Mouse (Mus musculus) gastrocnemius, postnatal 36 days (tissue): ENCODE data around the gene F11r. TPM values are rescaled to one million over a fixed set of nuclear protein-coding genes. Genes with fewer than 3 reads are reported as not detected.

ENCODE experiments used
- DNase-seq, 2 experiments: peaks; one replicate each; pipeline ENCODE4 v3.0.0; 2022
- intact Hi-C: fragments of 180-260 bp; cut with DNase I; formaldehyde crosslinking; loops from one replicate; pipeline ENCODE4 v1.15.1; 2025
- long read RNA-seq, 2 experiments: library from polyadenylated mRNA; stranded (forward); transcript quantifications; one replicate each; pipeline ENCODE4 v2.0.0; 2021
- total RNA-seq, 2 experiments: library from RNA; stranded (reverse); gene quantifications; 2 replicates each; pipeline ENCODE4 v1.2.3; 2021

Gene F11r
- 1 to 10 TPM; 4.9 to 5.4 TPM for total RNA-seq
- long read RNA-seq, experiment 1, partial matches to known transcripts = 0 of 5 reads
- long read RNA-seq, experiment 1, other reads (novel, unspliced or antisense) = 5 of 5 reads
- long read RNA-seq, experiment 2, partial matches to known transcripts = 0 of 3 reads
- long read RNA-seq, experiment 2, other reads (novel, unspliced or antisense) = 3 of 3 reads

DNA sequence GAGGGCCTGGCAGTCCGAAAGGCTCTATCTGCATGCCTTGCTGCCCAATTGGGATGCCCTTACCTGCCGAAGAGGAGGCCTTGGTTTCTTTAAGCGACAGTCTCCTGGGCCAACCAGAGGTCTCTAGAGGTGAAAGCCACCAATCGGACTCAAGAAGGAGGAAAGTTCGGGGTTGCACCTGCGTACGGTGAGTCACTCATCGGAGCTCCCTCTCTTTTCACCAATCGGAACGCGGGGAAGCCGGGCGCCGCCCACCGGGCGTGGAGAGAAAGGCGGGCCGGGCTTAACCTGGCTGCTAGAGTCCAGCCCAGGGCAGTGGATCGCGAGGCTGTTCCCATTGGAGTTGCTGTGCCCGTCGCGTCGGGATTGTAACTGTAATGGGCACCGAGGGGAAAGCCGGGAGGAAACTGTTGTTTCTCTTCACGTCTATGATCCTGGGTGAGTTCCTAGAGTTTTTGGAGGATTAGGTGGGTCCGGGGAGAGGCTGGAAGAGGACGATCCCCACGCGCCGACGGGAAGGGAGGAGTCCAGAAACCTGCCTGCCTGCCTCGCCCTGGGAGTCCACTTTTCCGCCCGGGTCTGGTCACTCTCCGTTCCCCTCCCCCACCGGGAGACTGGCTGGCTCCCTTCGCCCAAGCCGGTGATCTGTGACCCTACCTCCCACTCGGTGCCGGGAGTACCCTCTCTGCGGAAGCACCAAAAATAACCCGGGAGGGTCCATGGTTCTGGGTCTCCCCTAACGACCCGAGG lies at the start of gene F11r:
Gene F11r, plus strand, starts transcription at position 272 of the 750 bp plus-strand sequence.
- DNase-seq = peak; percentile 40 to 49
- intact Hi-C loops = no loop called here

DNA sequence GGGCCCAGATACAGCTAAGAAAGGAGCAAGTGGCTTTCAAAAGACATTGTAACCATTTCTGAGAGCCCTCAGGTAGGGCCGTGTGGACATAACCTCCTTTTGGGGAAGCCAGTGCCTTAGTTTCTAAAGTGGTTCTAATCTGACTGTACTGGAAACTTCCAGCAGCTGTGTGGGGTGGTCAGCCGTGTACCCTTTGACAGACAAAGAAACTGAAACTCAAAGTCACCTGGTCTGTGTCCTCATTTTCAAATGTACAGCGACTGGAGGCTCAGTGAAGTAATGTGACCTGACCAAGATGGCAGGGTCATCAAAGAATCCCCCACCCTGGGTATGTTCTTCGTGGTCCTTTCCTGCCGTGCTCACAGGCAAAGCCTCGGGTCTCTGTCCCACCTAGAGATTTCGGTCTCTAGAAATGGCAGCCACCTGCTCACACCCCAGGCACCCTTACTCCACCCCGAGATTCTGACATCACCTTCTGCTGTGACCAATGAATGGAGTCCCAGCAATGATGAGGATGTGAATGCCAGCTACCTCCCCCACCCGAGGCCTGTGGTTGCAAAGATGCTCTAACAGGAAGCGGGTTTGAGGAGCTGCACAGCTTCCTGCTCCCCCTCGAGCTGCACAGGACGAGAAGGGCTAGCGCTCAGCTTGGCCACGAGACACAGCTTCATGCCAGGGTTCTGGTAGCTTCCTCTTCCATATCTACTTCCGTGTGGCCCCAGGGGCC lies 48.8 kb upstream of the F11r start, which contains the start of gene Arhgap30:
Gene Arhgap30, plus strand, starts transcription at position 579 of the 727 bp plus-strand sequence.
- intact Hi-C loops = no loop called here
- peak in 1 of 2 experiments; percentile 15 for DNase-seq

DNA sequence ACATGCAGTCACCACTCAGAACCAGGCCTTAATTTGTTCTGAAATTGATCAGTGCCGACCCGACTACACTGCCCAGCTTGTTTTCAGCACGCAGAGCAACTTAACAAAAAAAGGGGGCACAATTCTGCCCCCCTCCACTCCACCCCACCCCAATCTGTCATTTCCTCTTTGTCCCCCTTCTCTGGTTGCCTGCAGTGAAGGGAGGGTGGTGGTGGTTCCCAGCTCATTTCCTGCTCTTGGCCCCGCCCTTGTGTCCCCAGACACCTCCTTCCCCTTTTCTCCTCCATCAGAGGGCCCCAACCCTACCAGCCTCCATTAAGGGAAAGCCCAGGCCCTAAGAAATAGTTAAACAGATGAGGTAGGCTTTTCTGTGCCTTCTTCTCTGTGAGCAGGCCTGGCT lies 47.2 kb upstream of the F11r start:
- intact Hi-C loops = no loop called here
- no peak for DNase-seq

- intact Hi-C loops = no loop called here
- no peak for DNase-seq
Measured at GRCm38 (mm10) chr1:171401821-171402220, 35.5 kb upstream of the F11r start.

GRCm38 (mm10) chr1:171402991-171403390 lies 34.3 kb upstream of the F11r start:
- intact Hi-C loops = no loop called here
- DNase-seq = no peak

DNA sequence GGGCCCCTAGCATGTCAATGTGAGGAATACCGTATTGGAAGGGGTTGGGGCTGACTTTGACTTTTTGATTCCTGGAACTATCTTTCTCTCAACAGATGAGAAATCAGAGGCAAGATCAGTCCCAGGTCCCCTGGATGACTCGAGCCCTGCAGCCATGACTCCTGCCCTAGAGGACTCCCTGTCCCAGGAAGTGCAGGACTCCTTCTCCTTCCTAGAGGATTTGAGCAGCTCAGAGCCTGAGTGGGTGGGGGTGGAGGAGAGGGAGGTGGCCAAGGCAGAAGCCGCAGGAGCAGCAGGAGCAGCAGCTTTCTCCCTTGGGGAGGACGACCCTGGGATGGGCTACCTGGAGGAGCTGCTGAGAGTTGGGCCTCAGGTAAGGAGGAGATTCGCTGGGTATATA lies 30.1 kb upstream of the F11r start:
- no peak for DNase-seq
- intact Hi-C loops = no loop called here

- DNase-seq = no peak
- intact Hi-C loops = loop anchor here (5.0 to 10.0 kb wide), 2 partner anchors 48 to 375 kb away; partner anchors contain the start of gene Klhdc9
Measured at GRCm38 (mm10) chr1:171410231-171410630, 27.1 kb upstream of the F11r start.

- intact Hi-C loops = loop anchor here (5.0 to 10.0 kb wide), 2 partner anchors 49 to 376 kb away; partner anchors contain the start of gene Klhdc9
- DNase-seq = peak; percentile 93 to 94
Measured at GRCm38 (mm10) chr1:171410947-171411484, 26.3 kb upstream of the F11r start, which contains the start of gene Usf1. Gene Usf1 (plus strand): TSS chr1:171411313.

DNA sequence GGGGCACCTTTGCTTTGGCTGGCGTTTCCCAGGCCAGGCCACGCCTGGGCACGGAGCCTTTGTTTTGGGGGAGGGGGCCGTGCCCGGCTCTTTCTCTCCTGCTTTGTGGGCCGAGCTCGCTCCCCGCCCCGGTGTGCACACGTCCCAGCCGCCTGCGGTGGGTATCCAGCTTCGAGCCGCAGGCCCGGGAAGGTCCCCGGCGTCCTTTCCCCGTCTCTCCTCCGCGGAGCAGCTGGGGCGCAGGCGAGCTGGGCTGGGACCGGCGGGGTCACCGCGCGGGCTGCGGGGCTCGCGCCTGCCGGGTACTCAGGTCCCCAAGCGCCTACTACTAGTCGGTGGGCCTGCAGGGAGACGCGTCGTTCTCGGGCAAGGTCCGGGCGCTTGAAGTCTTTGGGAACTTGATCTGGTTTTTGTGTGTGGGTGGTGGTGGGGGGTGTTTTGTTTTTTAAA lies 25.8 kb upstream of the F11r start:
- intact Hi-C loops = loop anchor here (5.0 to 10.0 kb wide), 2 partner anchors 49 to 377 kb away; partner anchors contain the start of gene Klhdc9
- DNase-seq = no peak

DNA sequence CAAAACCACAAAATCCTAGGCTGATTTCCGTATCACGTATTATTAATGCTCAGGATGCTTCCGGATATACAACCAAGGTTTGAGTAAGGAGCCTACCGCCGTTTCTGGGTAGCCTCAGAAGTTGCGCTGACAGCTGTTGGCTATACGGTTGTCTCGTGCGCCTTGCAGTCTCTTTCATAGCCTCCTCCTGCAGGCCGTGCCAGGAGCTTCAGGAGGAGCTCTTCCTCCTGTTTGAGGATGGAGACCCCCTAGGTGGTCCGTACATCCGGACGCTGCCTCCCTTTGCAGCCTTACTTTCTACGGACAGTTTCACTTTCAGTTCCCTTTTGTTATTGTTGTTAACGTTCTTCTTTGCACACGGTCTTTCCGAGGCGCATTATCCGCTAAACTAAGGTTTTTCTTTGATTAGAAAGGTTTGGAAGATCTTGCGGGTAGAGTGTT lies 25.3 kb upstream of the F11r start:
- intact Hi-C loops = loop anchor here (5.0 to 10.0 kb wide), 2 partner anchors 50 to 377 kb away; partner anchors contain the start of gene Klhdc9
- peak in 1 of 2 experiments; percentile 31 for DNase-seq

DNA sequence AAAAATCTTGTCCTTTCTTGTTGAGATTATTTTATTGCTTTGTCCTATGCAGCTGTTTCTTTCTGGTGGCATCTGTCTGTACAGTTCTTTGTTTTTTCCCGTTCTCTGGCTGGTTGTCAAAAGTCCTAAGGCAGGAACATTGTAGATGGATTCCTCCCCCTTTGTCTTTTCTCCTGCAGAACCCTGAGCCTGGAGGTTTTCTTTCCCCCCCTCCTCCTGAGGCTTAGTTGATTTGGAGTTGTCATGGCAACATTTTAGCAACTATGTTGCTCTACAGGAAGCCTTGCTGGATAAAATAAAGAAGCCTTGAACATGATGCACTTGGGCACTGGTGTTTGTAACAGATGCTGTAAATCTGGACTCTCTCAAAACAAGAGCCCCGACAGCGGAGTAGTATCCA lies 24.9 kb upstream of the F11r start:
- DNase-seq = no peak
- intact Hi-C loops = loop anchor here (5.0 to 10.0 kb wide), 2 partner anchors 50 to 378 kb away; partner anchors contain the start of gene Klhdc9

- intact Hi-C loops = loop anchor here (5.0 to 10.0 kb wide), 2 partner anchors 51 to 379 kb away; partner anchors contain the start of gene Klhdc9
- no peak for DNase-seq
Measured at GRCm38 (mm10) chr1:171413608-171414007, 23.7 kb upstream of the F11r start.

DNA sequence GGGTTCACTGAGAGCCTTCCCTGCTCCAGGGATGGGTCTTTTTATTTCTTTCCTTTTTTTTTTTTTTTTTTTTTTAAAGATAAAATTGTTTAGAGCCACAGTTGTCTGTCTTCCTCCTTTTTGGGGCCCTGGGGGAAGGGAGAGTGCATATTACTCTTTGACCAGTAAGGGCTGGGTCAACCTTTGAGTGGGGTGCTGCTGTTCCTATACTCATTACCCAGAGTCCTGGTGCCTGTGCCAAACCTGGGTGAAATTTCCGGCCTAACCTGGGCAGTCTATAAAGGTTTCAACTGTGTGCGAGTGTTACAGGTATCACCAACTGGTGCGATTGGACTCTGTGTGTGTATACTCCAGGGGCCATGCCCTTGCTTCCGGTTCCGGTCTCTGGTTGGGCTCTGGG lies 18.7 kb upstream of the F11r start, which contains the start of gene Tstd1:
Gene Tstd1, plus strand, starts transcription at position 213 of the 400 bp plus-strand sequence.
- intact Hi-C loops = loop anchor here (5.0 to 10.0 kb wide), 2 partner anchors 384 to 766 kb away; no protein-coding TSS in a partner anchor
- no peak for DNase-seq

DNA sequence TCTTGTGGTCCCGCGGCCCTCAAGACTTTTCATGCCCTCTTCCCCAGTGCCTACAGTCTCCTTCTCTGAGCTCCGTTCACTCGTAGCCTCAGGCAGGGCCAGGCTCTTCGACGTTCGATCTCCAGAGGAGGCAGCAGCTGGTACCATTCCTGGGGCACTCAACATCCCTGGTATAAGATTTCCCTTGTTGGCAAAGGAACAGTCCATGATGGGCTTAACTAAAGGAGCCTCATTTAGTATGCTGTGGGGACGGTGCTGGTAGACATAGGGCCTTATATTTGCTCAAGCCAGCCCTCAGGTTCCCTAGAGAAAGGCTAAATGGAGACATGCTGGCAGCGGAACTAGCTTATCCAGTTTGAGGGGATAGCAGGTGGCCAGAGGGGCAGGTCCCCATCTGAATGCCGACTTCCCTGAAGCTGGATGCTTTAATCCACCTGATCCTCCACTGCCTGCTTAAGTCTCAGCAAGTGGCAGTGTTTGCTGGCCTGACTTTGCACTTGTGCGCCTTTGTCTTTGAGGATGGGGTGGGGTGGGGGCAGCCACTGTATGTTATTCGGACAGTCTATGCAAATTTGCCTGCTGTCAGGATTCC lies 17.9 kb upstream of the F11r start:
- intact Hi-C loops = loop anchor here (5.0 to 10.0 kb wide), 2 partner anchors 385 to 767 kb away; no protein-coding TSS in a partner anchor
- DNase-seq = no peak

DNA sequence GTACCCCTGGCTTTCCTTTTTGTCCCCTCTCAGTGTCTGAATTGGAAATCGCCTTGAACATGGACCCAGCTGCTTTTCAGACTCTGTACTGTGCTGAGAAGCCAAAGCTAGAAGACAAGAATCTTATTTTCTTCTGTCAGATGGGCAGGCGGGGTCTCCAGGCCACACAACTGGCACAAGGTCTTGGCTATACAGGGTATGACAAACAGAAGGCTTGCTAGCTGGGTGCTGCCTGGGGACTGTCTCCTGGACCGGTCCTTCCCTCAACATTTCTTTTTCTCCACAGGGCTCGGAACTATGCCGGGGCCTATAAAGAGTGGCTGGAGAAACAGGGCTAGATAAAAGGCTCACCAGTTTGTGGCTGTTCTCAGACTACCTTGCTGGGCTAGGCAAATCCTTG lies 17.4 kb upstream of the F11r start:
- intact Hi-C loops = loop anchor here (5.0 to 10.0 kb wide), 2 partner anchors 385 to 768 kb away; no protein-coding TSS in a partner anchor
- DNase-seq = no peak

DNA sequence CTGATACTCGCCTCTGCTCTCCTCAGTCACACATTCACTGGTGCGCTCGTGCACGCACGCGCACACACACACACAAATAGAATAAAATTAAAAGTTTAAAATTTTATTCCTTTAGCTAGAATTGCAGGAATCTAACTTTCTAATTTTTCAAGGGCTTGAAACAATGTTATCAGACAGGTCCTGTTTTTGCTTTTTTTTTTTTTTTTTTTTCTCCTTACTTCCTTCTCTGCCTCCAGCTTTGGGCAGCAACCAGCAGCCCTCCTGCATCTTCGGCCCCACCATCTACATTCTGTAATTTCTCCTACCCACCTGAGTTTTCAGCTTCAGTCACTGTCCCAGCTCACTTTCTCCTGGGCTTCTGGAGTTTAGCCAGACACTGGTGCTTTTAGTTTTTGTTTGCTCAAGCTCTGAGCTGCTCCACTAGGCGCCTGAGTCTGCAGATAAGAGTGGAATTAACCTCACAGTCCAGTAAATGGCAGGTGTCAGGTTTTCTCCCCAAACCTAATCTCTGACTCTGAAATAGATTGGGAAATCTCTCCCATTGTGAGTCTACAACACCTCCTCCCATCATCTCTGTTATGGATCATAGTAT lies 14.7 kb upstream of the F11r start:
- no peak for DNase-seq
- intact Hi-C loops = no loop called here

DNA sequence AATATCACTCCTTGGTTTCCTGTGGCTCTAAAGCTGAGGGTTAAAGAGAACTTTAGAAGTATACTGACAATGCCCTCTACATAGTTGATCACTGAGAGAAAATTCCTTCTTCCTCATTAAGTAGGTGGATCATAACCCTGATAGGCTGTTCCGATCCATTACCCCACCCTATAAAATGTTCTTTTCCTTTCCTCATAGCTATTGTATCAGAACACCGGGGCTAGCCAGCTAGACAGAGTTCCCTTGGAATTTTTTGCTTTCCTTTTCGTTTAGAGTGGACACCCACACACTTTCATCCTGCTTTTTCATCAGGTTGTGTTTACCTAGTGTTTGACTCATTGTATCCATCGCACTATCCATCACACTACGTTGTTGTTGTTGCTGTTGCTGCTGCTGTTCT lies 12.7 kb upstream of the F11r start:
- intact Hi-C loops = no loop called here
- DNase-seq = no peak

GRCm38 (mm10) chr1:171425126-171425525 lies 12.2 kb upstream of the F11r start:
- intact Hi-C loops = no loop called here
- DNase-seq = no peak

- no peak for DNase-seq
- intact Hi-C loops = no loop called here
Measured at GRCm38 (mm10) chr1:171432158-171432557, 5.2 kb upstream of the F11r start.
